Mouse (Mus musculus): Measurements from ENCODE around the gene B3gat3.
A peak's percentile ranks its signal among the peaks of the same experiment; 100 is the strongest.

The B3gat3 gene

GRCm38 (mm10) chr19:8898576-8898975, 21.6 kb upstream of the B3gat3 start:
- no peak for DNase-seq

GRCm38 (mm10) chr19:8899079-8899478, 21.1 kb upstream of the B3gat3 start:
- DNase-seq, result no peak

GRCm38 (mm10) chr19:8903412-8903811, 16.8 kb upstream of the B3gat3 start:
- no peak for DNase-seq

- peak; percentile 86 for DNase-seq
These were observed 11.6 kb upstream of the B3gat3 start for GRCm38 (mm10) chr19:8908531-8908930.

- no peak for DNase-seq
These were observed 8.4 kb upstream of the B3gat3 start for GRCm38 (mm10) chr19:8911810-8912209.

- peak; percentile 77 for DNase-seq
These were observed 6.0 kb upstream of the B3gat3 start for GRCm38 (mm10) chr19:8914212-8914611.

- no peak for DNase-seq
These were observed 1.2 kb upstream of the B3gat3 start for GRCm38 (mm10) chr19:8919000-8919399.

GRCm38 (mm10) chr19:8919684-8920072, 496 bp upstream of the B3gat3 start:
- DNase-seq, result peak; percentile 88

- DNase-seq, result no peak
These were observed 690 bp downstream of the B3gat3 start for GRCm38 (mm10) chr19:8920836-8921291.

GRCm38 (mm10) chr19:8921741-8922140, 1.6 kb downstream of the B3gat3 start:
- peak; percentile 92 for DNase-seq

- peak; percentile 90 for DNase-seq
These were observed 6.6 kb downstream of the B3gat3 start for GRCm38 (mm10) chr19:8926766-8927165.

GRCm38 (mm10) chr19:8927891-8928525, 7.8 kb downstream of the B3gat3 start:
- DNase-seq, result peak; percentile 91

GRCm38 (mm10) chr19:8928689-8929223, 8.6 kb downstream of the B3gat3 start:
- no peak for DNase-seq

GRCm38 (mm10) chr19:8929224-8930088, 9.3 kb downstream of the B3gat3 start, which contains the start of the genes Rom1 and Eml3:
Gene Rom1, minus strand, starts transcription at chr19:8929356.
Gene Eml3, plus strand, starts transcription at chr19:8929552.
- DNase-seq, result peak; percentile 99

GRCm38 (mm10) chr19:8930117-8930516, 9.9 kb downstream of the B3gat3 start:
- no peak for DNase-seq

GRCm38 (mm10) chr19:8930771-8931170, 10.6 kb downstream of the B3gat3 start:
- peak; percentile 90 for DNase-seq

- no peak for DNase-seq
These were observed 16.6 kb downstream of the B3gat3 start for GRCm38 (mm10) chr19:8936736-8937135.

- peak; percentile 95 for DNase-seq
These were observed 20.5 kb downstream of the B3gat3 start for GRCm38 (mm10) chr19:8940526-8941133.

GRCm38 (mm10) chr19:8941136-8941514, 21.0 kb downstream of the B3gat3 start:
- DNase-seq, result peak; percentile 95

- DNase-seq, result peak; percentile 99
These were observed 21.5 kb downstream of the B3gat3 start, which contains the start of gene Mta2 for GRCm38 (mm10) chr19:8941515-8942217. Gene Mta2, plus strand, starts transcription at chr19:8941875.

GRCm38 (mm10) chr19:8942276-8942964, 22.2 kb downstream of the B3gat3 start:
- no peak for DNase-seq

- DNase-seq, result no peak
These were observed 22.9 kb downstream of the B3gat3 start for GRCm38 (mm10) chr19:8943047-8943446.

Data from heart, adult 11 months (tissue).